In the genomic region with DNA sequence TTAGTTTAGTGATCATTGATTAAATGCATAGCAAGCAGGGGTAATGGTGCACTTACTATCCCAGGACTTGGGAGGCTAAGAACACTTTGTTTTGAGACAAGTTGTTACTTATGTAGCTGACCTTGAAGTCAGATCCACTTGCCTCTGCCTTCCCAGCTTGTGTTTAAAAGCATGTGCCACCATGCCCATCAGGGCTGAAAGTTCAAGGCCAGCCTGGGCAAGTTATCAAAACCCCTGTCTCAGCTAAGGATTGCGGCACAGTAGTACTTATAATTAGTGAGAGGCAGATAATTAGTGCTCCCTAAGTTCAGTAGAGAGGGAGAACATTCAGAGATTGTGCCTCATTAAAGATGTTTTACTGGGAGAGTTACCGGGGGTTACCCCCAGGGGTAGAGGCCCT, we compare ENCODE assay signal across 10 mouse cellular contexts. TPM values are rescaled to one million over a fixed set of nuclear protein-coding genes. Genes with fewer than 3 reads are reported as not detected.
DNase-seq lines count a peak whose midpoint lies in the region; ATAC-seq lines count a peak whose summit lies in the region.
"Had no signal": no experiment of that assay in that cellular context is flagged by ENCODE, and none has a peak within 500 bp of the region (broad histone marks: within the 10 kb centered on the region; RNA-seq: fewer than 3 reads in every experiment).

No protein-coding gene starts in this region.

- no peak for ATAC-seq in liver, embryonic 11.5 days (replicated peaks; ENCODE audit: low FRiP score)
- no peak for ATAC-seq in forebrain, embryonic 12.5 days (ENCODE audit: low FRiP score)
- ATAC-seq in limb, embryonic 12.5 days (ENCODE audit: insufficient number of reproducible peaks, insufficient read depth, low FRiP score, low TSS enrichment, low read depth): no peak

- H3K9ac ChIP-seq in liver, embryonic 11.5 days (ENCODE audit: low read depth, low read length): no peak overlapping the region
- 0 out of 2 replicates have a peak overlapping the region, but pooled peaks have one; percentile 29 for H3K9ac ChIP-seq in forebrain, embryonic 12.5 days
- H3K9ac ChIP-seq in limb, embryonic 12.5 days (replicated peaks): no peak overlapping the region

- WGBS in liver, embryonic 11.5 days: 94% methylated on average over 2 of the region's 2 CpGs
- WGBS in forebrain, embryonic 12.5 days: 87% methylated on average over 2 of the region's 2 CpGs
- WGBS in limb, embryonic 12.5 days: 85% methylated on average over 2 of the region's 2 CpGs

- peaks cover 36% of the 10 kb centered on the region for H3K36me3 ChIP-seq in liver, embryonic 11.5 days (ENCODE audit: control insufficient read depth, insufficient read depth, low read length)
- H3K36me3 ChIP-seq in forebrain, embryonic 12.5 days (replicated peaks): peaks cover 61% of the 10 kb centered on the region
- peaks cover 69% of the 10 kb centered on the region for H3K36me3 ChIP-seq in limb, embryonic 12.5 days

- H3K9me3 ChIP-seq in liver, embryonic 11.5 days (ENCODE audit: control insufficient read depth, low read length): no peaks in the 10 kb centered on the region
- H3K9me3 ChIP-seq in forebrain, embryonic 12.5 days: no peaks in the 10 kb centered on the region
- H3K9me3 ChIP-seq in limb, embryonic 12.5 days: peaks cover 6% of the 10 kb centered on the region; the same call in 1 of the 2 replicates

- intact Hi-C loops in heart, postnatal 36 days (cut with DNase I): loop anchor here (1.0 kb wide), 1 partner anchor 38 kb away; a partner anchor contains a TSS

- no peaks in the 10 kb centered on the region for H3K27me3 ChIP-seq in liver, embryonic 11.5 days (replicated peaks; ENCODE audit: control insufficient read depth, insufficient read depth, low read length)
- H3K27me3 ChIP-seq in forebrain, embryonic 12.5 days: no peaks in the 10 kb centered on the region
- no peaks in the 10 kb centered on the region for H3K27me3 ChIP-seq in limb, embryonic 12.5 days

- H3K4me3 ChIP-seq in liver, embryonic 11.5 days (ENCODE audit: low read depth, low read length): 0 out of 2 replicates have a peak overlapping the region, but pooled peaks have one; percentile 11
- peak overlapping the region; percentile 97 for H3K4me3 ChIP-seq in forebrain, embryonic 12.5 days (replicated peaks)
- peak overlapping the region; percentile 90 for H3K4me3 ChIP-seq in limb, embryonic 12.5 days (replicated peaks)

- H3K27ac ChIP-seq in liver, embryonic 11.5 days (ENCODE audit: low read depth, low read length): no peak overlapping the region
- H3K27ac ChIP-seq in forebrain, embryonic 12.5 days: no peak overlapping the region
- H3K27ac ChIP-seq in limb, embryonic 12.5 days: no peak overlapping the region

- peaks cover 11% of the 10 kb centered on the region for H3K4me1 ChIP-seq in liver, embryonic 11.5 days (replicated peaks; ENCODE audit: control insufficient read depth, insufficient read depth, low read length)
- peaks cover 31% of the 10 kb centered on the region for H3K4me1 ChIP-seq in forebrain, embryonic 12.5 days
- H3K4me1 ChIP-seq in limb, embryonic 12.5 days (replicated peaks): peaks cover 28% of the 10 kb centered on the region

- DNase-seq in liver, embryonic 11.5 days (ENCODE audit: low spot score): no peak
- DNase-seq in liver: no peak
- peak; percentile 31 for DNase-seq in adrenal gland, postnatal 25 days
- DNase-seq in urinary bladder, postnatal 25 days (ENCODE audit: low spot score): no peak
- DNase-seq in spleen, postnatal 36 days (ENCODE audit: low spot score in 2 of 2): no peak
- no peak for DNase-seq in heart, postnatal 36 days
- DNase-seq: kidney, adult 2 months; retina, postnatal 1 day had no signal

- no peak overlapping the region for H3K4me2 ChIP-seq in liver, embryonic 11.5 days
- peak overlapping the region; percentile 86 for H3K4me2 ChIP-seq in forebrain, embryonic 12.5 days
- H3K4me2 ChIP-seq in limb, embryonic 12.5 days: peak overlapping the region; percentile 76

RNA-seq across cellular contexts. Expression of a gene that starts 1.8 kb away (rescaled TPM):
- 14.9 and 17.5 TPM in 2 replicates for polyA plus RNA-seq in liver, embryonic 11.5 days (2014; fragmentation: Nextera tagmentation; extraction: Ambion mirVana)
- 8.3 and 12.9 TPM in 2 replicates for total RNA-seq in adrenal gland, postnatal 25 days (2021)
- 42.6 and 43.4 TPM in 2 replicates for polyA plus RNA-seq in forebrain, embryonic 12.5 days (2016; fragmentation: Nextera tagmentation; extraction: Ambion mirVana)
- 34.1 and 35.9 TPM in 2 replicates for polyA plus RNA-seq in limb, embryonic 12.5 days (2016; fragmentation: Nextera tagmentation; extraction: Ambion mirVana)
- 1 to 10 TPM; 2.8 TPM for total RNA-seq in heart, postnatal 36 days (2021)

RNA-seq across cellular contexts. Expression of a gene that starts 1.9 kb away (rescaled TPM):
- polyA plus RNA-seq in liver, embryonic 11.5 days (2014; fragmentation: Nextera tagmentation; extraction: Ambion mirVana): 17.2 TPM in 2 replicates
- total RNA-seq in adrenal gland, postnatal 25 days (2021): 14.7 and 15.2 TPM in 2 replicates
- polyA plus RNA-seq in forebrain, embryonic 12.5 days (2016; fragmentation: Nextera tagmentation; extraction: Ambion mirVana): 77.6 and 80.2 TPM in 2 replicates
- 61.9 and 65.5 TPM in 2 replicates for polyA plus RNA-seq in limb, embryonic 12.5 days (2016; fragmentation: Nextera tagmentation; extraction: Ambion mirVana)
- 1 to 10 TPM; 6.0 to 6.6 TPM for total RNA-seq in heart, postnatal 36 days (2021)

RNA-seq across cellular contexts. Expression of a gene that starts 9.3 kb away (rescaled TPM):
- 45.9 and 47.3 TPM in 2 replicates for polyA plus RNA-seq in liver, embryonic 11.5 days (2014; fragmentation: Nextera tagmentation; extraction: Ambion mirVana)
- 26.9 and 36.0 TPM in 2 replicates for total RNA-seq in adrenal gland, postnatal 25 days (2021)
- 53.3 and 60.3 TPM in 2 replicates for polyA plus RNA-seq in forebrain, embryonic 12.5 days (2016; fragmentation: Nextera tagmentation; extraction: Ambion mirVana)
- polyA plus RNA-seq in limb, embryonic 12.5 days (2016; fragmentation: Nextera tagmentation; extraction: Ambion mirVana): 79.5 and 84.1 TPM in 2 replicates
- total RNA-seq in heart, postnatal 36 days (2021): 10 to 100 TPM; 19.1 TPM

RNA-seq across cellular contexts. Expression of a gene that starts 25.7 kb away (rescaled TPM):
- 266 and 275 TPM in 2 replicates for polyA plus RNA-seq in liver, embryonic 11.5 days (2014; fragmentation: Nextera tagmentation; extraction: Ambion mirVana)
- total RNA-seq in adrenal gland, postnatal 25 days (2021): 39.8 and 50.7 TPM in 2 replicates
- 208 and 224 TPM in 2 replicates for polyA plus RNA-seq in forebrain, embryonic 12.5 days (2016; fragmentation: Nextera tagmentation; extraction: Ambion mirVana)
- polyA plus RNA-seq in limb, embryonic 12.5 days (2016; fragmentation: Nextera tagmentation; extraction: Ambion mirVana): 219 and 224 TPM in 2 replicates
- total RNA-seq in heart, postnatal 36 days (2021): 10 to 100 TPM; 40.7 to 45.0 TPM

RNA-seq across cellular contexts. Expression of a gene that starts 26.1 kb away (rescaled TPM):
- polyA plus RNA-seq in liver, embryonic 11.5 days (2014; fragmentation: Nextera tagmentation; extraction: Ambion mirVana): 31.5 and 33.6 TPM in 2 replicates
- total RNA-seq in adrenal gland, postnatal 25 days (2021): 4.1 and 4.4 TPM in 2 replicates
- polyA plus RNA-seq in forebrain, embryonic 12.5 days (2016; fragmentation: Nextera tagmentation; extraction: Ambion mirVana): 9.2 and 10.1 TPM in 2 replicates
- 142 and 145 TPM in 2 replicates for polyA plus RNA-seq in limb, embryonic 12.5 days (2016; fragmentation: Nextera tagmentation; extraction: Ambion mirVana)
- 1 to 10 TPM; 2.4 to 2.5 TPM for total RNA-seq in heart, postnatal 36 days (2021)

Comparison
In these comparisons a context has a peak if more than half of its experiments do, and no peak if none do; other contexts are left out.
1. H3K4me3 ChIP-seq: peak in every context shown above with its lines; median percentile 97 in forebrain, embryonic 12.5 days; 90 in limb, embryonic 12.5 days; 11 in liver, embryonic 11.5 days.